Mouse (Mus musculus) gastrocnemius, postnatal 10 days (tissue): Measurements from ENCODE around the gene Vmn1r181. TPM values are rescaled to one million over a fixed set of nuclear protein-coding genes. Genes with fewer than 3 reads are reported as not detected.
"Not testable (repeated sequence)": the region's sequence is repeated elsewhere in the genome, so short reads cannot be mapped to it uniquely, and the experiment has no call there.

Source experiments
- DNase-seq: peaks from one replicate; pipeline ENCODE4 v3.0.0; 2021; ENCODE audit warnings: mixed read lengths
- long read RNA-seq, 2 experiments: library from polyadenylated mRNA; stranded (forward); transcript quantifications; one replicate each; pipeline ENCODE4 v2.0.0; 2021
- total RNA-seq, 2 experiments: library from RNA; stranded (reverse); gene quantifications; 2 replicates each; pipeline ENCODE4 v1.2.3; 2021

Gene Vmn1r181
- total RNA-seq, result not detected
- long read RNA-seq, experiment 1, result 0 reads
- long read RNA-seq, experiment 2, result 0 reads

- DNase-seq, result not testable (repeated sequence)
Observed at GRCm38 (mm10) chr7:23974315-23974714, at the start of gene Vmn1r181. Gene Vmn1r181, plus strand, starts transcription at chr7:23974615.

GRCm38 (mm10) chr7:23926678-23927077 is 47.7 kb upstream of the Vmn1r181 start, which contains the start of gene Vmn1r179:
Gene Vmn1r179, plus strand, starts transcription at chr7:23926978.
- DNase-seq, result no peak

GRCm38 (mm10) chr7:23950332-23950731 is 24.1 kb upstream of the Vmn1r181 start, which contains the start of gene Vmn1r180:
Gene Vmn1r180, plus strand, starts transcription at chr7:23950632.
- DNase-seq, result no peak

GRCm38 (mm10) chr7:23968044-23968443 is 6.4 kb upstream of the Vmn1r181 start:
- not testable (repeated sequence) for DNase-seq

GRCm38 (mm10) chr7:24001391-24001790 is 27.0 kb downstream of the Vmn1r181 start, which contains the start of gene V1rd19:
Gene V1rd19, plus strand, starts transcription at chr7:24001691.
- DNase-seq, result no peak

Other genes with a start within 250 kb of the Vmn1r181 start
- gene Vmn1r174, start 222.3 kb upstream of the Vmn1r181 start, total RNA-seq, result not detected
- not detected for gene Vmn1r175, start 164.0 kb upstream of the Vmn1r181 start, total RNA-seq
- not detected for gene Vmn1r176, start 137.2 kb upstream of the Vmn1r181 start, total RNA-seq
- gene Vmn1r177, start 108.2 kb upstream of the Vmn1r181 start, total RNA-seq, result not detected
- not detected for gene Vmn1r178, start 82.6 kb upstream of the Vmn1r181 start, total RNA-seq
- not detected for gene Vmn1r179, start 47.6 kb upstream of the Vmn1r181 start, total RNA-seq
- not detected for gene Vmn1r180, start 24.0 kb upstream of the Vmn1r181 start, total RNA-seq
- gene V1rd19, start 27.1 kb downstream of the Vmn1r181 start, total RNA-seq, result not detected
- gene Vmn1r183, start 78.6 kb downstream of the Vmn1r181 start, total RNA-seq, result not detected
- 1 to 10 TPM; 6.4 to 7.0 TPM for gene Zfp180, start 107.3 kb downstream of the Vmn1r181 start, total RNA-seq
- 1 to 10 TPM; 2.8 to 4.1 TPM for gene Zfp112, start 137.7 kb downstream of the Vmn1r181 start, total RNA-seq
- 1 to 10 TPM; 5.1 to 7.5 TPM for gene Zfp235, start 159.6 kb downstream of the Vmn1r181 start, total RNA-seq
- under 1 TPM; 0.26 to 0.81 TPM for gene Zfp114, start 200.4 kb downstream of the Vmn1r181 start, total RNA-seq
- 1 to 10 TPM; 5.0 to 6.7 TPM for gene Zfp111, start 236.8 kb downstream of the Vmn1r181 start, total RNA-seq